14 mouse cellular contexts compared by ENCODE assay signal in the genomic region with DNA sequence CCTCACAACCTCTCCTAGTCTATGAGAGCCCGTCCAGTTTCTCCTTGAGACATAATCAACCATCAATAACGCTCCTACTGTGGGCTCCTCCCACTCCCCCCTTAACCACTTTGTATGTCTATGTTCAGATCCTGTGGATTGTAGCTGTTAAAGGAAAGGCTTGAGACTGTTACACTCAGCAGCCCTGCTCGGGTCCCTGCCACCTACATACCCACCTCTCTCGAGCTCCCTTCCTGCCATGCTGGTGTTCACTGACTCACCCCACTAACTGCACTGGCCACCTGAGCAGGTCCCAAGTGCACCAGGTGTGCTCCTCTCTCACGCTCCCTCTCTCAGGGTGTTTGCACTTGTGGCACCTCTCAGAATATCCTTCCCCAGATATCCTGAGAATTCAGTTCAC.
"Had no signal": no experiment of that assay in that cellular context is flagged by ENCODE, and none has a peak within 500 bp of the region (broad histone marks: within the 10 kb centered on the region; RNA-seq: fewer than 3 reads in every experiment).

No protein-coding gene starts in this region.

- H3K4me2 ChIP-seq: limb, embryonic 12.5 days; lung, embryonic 15.5 days; midbrain, embryonic 11.5 days; midbrain, embryonic 15.5 days; neural tube, embryonic 12.5 days had no signal

- DNase-seq: kidney, adult 11 months; kidney, adult 9 months; kidney, postnatal 36 days; layer of hippocampus, adult 9-11 months; layer of hippocampus, postnatal 36 days; lung, postnatal 14 days; thymus, adult 18-20 months; thymus, postnatal 14 days had no signal

- H3K36me3 ChIP-seq: limb, embryonic 12.5 days; lung, embryonic 15.5 days; midbrain, embryonic 15.5 days; neural tube, embryonic 12.5 days had no signal

- H3K9ac ChIP-seq: limb, embryonic 12.5 days; lung, embryonic 15.5 days; midbrain, embryonic 15.5 days; neural tube, embryonic 12.5 days had no signal

- H3K27me3 ChIP-seq: limb, embryonic 12.5 days; lung, embryonic 15.5 days; midbrain, embryonic 15.5 days; neural tube, embryonic 12.5 days had no signal

- H3K27ac ChIP-seq: kidney, postnatal 0 days; limb, embryonic 12.5 days; lung, embryonic 15.5 days; midbrain, embryonic 15.5 days; neural tube, embryonic 12.5 days had no signal

- H3K4me3 ChIP-seq: limb, embryonic 12.5 days; lung, embryonic 15.5 days; midbrain, embryonic 15.5 days; neural tube, embryonic 12.5 days had no signal

- H3K4me1 ChIP-seq: midbrain, embryonic 15.5 days; neural tube, embryonic 12.5 days had no signal

- ATAC-seq: midbrain, embryonic 15.5 days had no signal

- H3K9me3 ChIP-seq: limb, embryonic 12.5 days; lung, embryonic 15.5 days; midbrain, embryonic 15.5 days; neural tube, embryonic 12.5 days had no signal
